Mouse (Mus musculus): ENCODE results near the gene Smyd2.

Gene Smyd2

DNA sequence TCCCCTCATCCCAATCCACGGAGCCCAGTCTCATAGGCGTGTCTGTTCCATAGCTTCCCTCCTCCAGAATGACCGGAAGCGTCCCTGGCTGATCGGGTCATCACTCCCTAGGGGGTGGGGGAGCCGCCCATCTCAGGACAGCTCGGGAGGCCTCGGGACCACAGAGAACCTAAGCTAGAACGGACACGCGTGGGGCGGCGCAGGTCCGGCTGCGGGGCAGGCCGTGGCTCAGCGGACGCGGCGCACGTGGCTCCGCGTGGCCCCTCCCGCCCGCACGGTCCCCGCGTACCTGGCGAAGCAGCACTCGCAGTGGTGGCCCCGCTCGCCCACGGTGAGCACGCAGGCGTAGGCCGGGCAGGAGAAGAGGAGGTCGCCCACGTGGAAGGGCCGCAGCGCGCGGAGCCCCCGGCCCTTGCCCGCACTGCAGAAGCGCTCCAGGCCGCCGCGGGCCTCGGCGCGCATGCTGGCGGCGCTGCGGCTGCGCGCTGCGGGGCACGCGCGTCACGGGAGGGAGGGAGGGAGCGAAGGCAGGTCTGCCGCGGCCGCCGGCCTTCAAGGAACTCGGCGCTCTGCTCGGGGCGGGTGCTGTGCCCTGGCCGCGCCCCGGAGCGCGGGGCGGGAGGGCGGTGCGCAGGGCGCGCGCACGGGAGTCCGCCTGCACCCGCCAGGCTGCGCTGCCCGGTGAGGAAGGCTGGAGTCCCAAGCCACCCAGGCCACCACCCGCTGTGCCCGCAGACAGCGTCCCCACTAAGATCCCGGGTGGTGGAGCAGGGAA lies at the start of gene Smyd2:
Gene Smyd2 (minus strand): TSS at position 546 of the 775 bp plus-strand sequence.
- peak; percentile 20 to 37 for DNase-seq

DNA sequence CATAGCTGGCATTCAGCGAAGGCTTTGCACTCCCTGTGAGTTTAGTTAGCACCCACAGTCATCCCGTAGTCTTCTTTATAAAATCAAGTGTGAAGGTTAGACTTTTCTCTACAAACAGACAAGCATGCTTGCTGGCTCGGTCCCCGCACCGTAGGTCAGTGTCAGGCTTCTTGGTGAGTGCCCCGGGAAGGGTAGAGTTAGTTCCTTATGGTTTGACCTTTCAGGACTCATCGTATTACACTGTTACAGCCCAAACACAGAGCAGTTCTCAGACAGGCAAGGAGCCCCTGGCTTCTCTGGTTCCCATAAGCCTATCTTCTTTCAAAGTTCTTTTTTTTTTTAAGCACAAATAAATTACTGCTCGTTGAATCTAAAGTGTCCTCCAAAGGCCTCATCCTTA lies 48.2 kb upstream of the Smyd2 start:
- DNase-seq: no peak

DNA sequence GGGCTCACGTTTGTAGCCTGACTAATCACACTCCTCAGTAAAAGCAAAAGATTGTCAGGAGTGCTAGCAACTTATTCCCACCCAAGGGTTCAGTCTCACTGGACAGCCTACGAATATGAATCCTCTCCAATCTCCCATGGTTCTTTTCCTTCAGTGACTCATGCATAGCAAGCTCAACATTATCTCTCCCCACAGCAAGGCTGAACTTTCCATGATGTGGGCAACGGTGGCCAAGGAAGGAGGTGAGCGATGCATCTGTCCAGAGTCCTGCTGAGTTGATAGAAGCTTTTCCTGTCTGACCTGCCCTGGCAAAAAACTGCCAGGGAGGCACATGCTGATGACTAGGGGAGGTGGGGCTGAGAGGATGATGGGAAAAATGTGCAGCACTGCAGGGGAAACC lies 45.9 kb upstream of the Smyd2 start:
- DNase-seq: no peak

DNA sequence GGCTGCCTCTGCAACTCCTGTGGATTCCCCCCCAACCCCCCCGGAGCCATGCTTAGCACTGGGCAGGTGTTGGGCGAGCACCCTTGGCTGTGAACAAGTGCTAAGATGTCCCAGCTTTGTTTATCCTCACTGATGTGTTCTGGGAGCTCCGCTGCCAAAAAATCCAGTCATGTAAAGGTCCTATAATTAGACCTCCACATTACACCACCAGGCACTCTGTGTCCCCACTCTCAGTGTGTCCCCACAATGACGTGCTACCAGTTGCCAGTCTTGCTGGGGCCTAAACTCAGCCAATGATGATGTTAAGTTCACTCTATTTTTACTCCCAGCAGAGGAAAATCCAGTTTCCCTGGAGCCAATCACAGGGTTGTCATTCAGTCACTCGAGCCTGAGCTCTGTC lies 38.3 kb upstream of the Smyd2 start:
- no peak for DNase-seq

DNA sequence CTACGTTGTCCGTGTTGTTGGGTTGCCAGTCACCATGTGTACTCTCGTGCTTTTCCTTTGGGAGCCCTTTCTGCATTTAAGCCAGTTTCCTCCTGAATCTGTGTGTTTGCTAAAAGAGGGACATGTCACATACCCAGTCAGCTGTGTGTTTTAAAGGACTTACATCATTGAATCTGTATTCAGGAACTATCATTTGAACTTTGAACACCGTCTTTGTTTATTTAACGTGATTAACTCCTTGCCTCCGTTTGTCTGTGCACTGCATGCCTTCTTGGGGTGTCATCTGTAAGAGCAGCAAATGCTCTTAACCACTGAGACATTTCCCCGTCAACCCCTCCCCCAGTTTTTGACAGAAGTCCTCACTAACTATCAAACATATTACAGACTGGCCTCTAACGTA lies 37.6 kb upstream of the Smyd2 start:
- no peak for DNase-seq

DNA sequence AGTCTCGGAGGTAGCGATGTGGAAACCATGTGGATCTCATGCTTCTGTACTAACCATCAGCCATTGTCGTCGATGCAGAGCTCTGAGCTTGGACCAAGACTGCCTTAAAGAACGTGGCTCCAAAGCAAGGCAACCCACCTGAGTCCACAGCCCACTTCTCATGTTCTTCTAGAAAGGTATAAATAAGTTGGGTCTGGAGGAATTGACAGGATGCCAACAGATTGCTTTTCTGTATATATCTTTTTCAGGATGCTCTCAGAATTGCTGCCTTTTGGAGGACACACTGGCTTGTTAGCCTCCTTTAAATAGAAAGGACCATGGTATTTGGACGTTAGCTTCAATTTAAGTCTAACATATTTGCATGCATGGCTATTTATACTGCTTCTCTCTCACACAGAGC lies 29.7 kb upstream of the Smyd2 start:
- DNase-seq: no peak

DNA sequence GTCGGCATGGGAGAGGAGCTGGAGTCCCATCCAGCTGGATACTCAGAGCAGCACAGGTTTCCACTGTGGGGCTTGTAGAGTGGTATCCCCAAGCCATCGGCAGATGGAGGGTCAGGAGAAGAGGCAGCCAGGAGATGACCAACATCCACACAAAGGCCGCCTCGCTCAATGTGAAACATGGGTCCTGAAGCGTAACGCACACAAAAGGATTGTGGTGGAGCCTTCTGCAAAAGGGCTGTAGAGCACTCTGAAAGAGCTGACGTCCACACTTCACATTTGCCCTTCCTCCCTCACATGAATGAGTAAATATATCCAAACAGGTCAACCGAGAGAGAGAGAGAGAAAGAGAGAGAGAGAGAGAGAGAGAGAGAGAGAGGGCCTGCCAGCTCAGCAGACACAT lies 25.2 kb upstream of the Smyd2 start:
- no peak for DNase-seq

DNA sequence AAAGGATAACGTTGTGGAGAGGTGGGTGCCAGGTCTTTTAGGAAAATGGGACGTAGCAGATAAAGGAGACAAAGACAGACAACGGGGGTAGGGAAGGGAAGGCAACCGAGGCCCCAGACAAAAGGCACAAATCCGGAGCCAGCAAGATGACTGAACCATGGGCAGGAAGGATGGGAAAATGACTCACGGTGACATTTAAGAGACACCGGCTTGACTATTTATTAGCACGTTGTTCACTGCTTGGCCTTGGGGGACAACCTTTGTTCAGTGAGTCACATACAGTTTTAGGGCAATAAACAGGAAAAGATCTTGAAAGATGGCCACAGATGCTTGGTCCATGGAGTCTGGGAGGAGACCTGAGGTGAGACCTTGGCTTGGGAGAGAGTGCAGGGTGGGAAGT lies 24.0 kb upstream of the Smyd2 start:
- DNase-seq: no peak

DNA sequence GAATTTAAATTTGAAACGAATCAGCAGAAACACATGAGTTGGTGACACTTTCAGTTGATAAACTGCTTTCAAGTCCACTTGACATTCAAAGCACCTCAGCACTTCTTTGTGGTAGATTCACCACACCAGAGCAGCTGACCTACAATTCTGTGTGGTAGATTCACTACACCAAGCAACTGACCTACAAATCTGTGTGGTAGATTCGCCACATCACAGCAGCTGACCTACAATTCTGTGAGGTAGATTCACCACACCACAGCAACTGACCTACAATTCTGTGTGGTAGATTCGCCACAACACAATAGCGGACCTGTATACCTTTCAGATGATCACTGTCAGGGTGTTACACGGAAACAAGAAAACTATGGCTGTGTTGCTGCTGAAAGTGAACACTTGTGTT lies 19.6 kb upstream of the Smyd2 start:
- DNase-seq: no peak

DNA sequence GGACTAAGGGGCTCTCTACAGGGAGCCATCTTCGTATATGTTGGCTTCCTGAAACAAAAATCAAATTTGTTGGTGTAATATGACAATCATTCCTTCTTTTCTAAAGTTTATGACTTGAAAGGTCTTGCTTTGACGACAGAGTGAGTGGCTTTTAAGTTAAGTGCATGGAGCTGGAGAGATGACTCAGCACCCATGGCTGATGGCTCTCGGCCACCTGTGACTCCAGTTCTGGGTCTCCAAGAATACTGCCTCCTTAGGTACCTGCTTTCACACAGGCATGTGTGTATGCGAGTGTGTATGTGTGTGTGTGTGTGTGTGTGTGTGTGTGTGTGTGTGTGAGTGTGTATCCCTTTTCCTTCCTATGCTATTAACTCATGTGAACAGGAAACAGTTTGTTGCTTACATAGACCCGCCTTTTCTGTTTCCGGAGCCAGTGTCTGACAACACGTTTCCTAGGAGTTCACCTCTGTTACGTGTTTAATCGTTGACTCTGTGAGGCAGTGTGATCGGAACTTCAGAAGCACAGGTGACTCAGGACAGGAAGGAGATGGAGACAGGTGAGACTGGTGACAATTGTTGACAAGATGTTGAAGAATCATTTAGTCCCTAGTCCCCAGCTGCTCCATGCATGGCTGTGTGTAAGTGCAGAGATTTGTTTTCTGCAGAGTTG lies 14.4 kb upstream of the Smyd2 start:
- DNase-seq: no peak

DNA sequence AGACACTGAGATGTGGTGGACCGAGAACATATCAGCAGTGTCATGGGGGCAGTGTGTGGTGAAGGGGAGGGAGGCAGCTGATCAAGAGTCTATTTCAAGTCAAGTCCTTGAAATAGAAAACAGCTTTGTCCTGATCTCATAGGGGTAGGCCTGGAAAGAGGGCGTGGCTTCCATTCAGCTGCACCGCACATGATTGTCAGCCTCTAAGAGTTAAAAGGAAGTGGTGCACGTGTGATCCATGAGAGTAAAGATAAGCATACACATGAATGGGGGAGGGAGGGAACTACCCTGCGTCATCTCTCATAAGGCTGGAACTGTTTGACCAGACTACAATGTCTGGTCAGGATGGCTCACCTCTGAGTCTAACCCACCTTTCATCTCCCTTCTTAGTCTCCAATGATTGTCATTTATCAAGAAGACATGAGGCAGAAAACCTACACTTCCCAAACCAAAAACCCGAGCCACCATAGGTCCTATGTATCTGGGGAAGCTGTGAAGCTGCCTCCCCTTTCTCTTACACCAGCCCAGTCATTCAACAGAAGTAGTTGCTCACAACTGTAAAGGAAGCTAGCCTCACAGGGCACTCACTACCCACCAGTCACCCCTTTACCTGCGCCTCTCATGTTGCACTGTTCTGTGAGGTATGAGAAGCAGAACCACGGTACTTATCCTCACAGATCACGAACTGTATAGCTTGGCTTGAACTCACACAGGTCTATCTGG lies 11.5 kb upstream of the Smyd2 start:
- no peak for DNase-seq

DNA sequence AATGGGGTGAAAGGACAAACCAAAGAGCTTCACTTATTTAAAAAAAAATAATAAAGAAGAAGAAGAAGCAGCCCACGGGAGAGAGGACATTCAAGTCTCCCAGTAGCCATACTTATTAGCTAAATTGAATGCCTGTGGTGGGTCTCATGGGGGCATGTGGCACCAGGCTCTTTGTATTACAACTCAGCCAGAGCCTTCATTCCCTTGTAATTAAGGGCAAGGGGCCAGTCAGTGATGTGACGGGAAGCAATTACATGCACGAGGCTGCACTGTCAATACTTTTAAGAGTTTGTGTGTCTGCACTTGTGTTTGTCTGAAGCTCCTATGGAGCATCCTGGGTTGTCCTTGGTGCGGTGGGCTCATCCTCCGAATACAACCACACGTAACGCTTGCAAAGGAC lies 10.8 kb upstream of the Smyd2 start:
- no peak for DNase-seq

DNA sequence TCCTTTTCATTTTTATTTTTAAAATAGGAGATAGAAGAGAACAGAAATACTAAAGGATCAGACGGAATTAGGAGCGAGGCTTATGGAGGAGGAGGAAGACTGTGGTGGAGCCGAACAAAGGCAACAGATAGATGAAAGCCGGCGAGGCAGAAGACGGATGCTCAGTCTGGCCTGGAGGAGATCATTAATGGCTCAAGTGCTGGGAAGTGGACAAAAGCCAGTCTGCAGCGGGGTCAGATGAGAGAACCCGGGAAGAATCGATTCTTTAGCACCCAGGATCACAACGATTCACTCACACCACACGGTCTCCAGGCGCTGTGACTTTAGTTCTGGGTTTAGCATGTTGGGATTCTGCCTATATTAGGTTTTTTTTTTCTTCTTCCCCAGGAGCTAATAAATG lies 10.0 kb upstream of the Smyd2 start:
- no peak for DNase-seq

DNA sequence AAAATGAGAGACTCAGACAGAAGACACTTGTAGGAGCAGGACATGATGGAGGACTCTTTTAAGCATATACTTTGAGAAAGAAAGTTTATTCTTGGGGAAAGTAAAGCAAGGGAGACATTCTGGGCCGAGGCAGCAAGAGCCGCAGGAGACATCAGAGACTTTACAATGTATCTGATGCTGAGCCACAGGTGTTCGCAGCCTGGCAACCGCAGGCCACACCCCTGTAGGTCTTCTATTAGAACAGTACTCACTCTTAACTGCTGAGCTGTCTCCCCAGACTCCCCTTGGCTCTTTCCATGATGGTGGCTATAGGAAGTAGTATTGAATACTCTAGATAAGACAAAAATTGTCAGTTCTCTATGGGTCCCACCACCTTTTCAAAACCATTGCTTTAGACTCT lies 7.7 kb upstream of the Smyd2 start:
- DNase-seq: no peak

DNA sequence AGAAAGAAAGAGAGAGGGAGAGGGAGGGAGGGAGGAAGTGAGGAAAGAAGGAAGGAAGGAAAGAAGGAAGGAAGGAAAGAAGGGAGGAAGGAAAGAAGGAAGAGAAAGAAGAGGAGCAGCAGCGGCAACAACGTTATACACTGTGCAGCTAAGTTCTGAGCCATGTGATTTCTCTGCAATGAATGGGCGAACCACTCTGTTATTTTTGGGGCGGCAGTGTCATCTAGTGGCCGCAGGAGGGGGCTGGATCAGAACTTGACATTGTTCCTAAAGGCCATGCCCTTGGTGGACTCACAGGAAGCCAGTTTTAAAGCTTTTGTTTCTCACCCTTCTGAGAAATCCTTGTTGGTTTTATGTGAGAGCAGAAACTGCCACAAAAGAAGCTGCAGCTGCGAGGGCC lies 5.5 kb upstream of the Smyd2 start:
- peak; percentile 42 to 50 for DNase-seq

DNA sequence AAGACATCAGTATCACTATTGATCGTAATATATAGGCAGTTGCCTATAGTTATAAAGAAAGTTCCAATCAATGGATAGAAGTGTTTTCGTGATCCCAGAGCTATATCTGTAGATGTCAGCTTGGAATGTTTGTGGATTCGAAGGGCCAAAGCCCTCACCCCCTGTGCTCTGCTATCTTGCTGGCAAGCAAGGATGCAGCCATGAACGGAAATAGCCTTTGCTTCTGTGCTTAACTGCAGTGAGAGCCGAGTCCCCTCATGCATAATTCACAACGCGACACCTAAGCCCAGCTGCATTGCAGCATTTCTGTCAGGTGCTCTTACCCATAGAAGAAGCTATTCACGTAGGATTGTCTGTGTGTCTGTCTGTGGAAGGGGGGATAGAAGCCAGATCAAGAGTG lies 4.1 kb upstream of the Smyd2 start:
- DNase-seq: no peak

DNA sequence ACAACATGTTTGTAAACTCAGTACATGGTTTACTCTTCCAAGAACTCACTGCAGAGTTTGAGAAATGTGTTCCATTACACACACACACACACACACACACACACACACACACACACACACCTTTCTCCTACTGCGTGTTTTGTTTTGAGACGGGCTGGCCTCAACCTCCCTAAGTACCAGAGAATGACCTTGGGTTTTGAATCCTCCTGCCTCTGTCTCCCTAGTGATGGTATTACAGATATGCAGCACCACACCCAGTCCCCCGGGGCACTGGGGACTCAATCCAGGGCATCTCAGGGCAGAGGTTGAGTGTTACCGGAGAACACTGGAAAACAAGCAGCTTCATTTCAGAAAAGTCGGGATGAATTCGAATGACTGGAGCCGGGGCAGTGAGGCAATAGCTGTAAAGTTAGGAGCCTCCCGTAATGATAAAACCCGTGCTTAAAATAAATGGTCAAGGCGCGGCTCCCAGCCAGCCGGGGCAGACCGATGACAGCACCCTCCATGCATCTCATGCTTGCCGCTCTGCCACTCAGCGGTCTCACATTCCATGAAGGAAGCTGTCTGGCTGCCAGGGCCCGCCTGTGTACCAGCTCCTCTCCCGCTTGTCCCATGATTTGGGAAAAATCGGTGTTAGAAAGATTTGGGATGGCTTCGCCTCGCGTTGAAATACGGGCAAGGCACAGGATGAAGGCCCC lies 1.9 kb upstream of the Smyd2 start:
- no peak for DNase-seq

DNA sequence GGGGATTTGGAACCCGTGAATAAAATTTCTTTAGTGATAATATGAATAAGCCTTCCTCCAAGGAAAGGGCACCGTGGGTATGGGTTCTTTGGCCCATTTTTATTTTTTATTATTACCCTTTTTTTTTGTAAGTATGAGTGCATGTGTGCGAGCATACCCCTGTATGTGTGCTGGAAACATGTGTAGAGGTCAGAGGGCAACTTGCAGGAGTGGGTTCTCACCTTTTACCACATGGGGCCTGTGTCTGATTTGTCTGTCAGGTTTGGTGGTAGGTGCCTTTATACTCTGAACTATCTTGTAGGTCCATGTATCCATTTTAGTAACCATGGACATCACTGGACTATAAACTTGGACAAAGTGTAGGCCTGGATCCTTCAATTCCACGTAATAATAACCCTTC lies 994 bp upstream of the Smyd2 start:
- DNase-seq: no peak

DNA sequence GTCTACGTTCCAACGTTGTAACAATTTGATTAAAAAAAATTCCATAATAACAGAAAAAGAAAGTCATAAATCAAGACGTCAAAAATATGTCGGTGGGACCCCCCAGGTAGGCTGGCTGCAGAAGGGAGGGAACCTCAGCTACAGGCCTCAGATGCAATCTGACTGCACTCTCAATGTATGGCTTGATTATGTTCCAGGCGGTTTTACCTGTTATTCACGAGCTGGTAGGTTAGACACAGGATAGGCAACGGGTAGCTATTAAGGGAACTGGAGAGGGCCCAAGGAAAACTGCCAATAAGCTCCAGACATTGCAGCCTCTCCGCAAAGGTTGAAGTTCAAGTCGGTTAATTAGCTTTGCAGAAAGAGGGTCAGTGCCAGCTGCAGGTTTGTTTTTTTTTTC lies 558 bp upstream of the Smyd2 start:
- DNase-seq: no peak

DNA sequence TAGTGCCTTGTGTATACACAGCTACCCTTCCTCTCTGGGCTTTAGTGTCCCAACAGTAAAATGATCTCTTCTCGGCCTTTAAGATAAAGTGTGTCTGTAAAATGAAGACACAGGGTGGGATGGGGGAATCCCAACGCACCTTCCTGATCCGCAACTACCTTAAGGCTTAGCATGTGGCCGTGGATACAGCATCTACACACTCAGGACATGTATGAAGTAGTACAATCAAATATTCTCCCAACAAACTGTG lies 670 bp downstream of the Smyd2 start:
- DNase-seq: no peak

DNA sequence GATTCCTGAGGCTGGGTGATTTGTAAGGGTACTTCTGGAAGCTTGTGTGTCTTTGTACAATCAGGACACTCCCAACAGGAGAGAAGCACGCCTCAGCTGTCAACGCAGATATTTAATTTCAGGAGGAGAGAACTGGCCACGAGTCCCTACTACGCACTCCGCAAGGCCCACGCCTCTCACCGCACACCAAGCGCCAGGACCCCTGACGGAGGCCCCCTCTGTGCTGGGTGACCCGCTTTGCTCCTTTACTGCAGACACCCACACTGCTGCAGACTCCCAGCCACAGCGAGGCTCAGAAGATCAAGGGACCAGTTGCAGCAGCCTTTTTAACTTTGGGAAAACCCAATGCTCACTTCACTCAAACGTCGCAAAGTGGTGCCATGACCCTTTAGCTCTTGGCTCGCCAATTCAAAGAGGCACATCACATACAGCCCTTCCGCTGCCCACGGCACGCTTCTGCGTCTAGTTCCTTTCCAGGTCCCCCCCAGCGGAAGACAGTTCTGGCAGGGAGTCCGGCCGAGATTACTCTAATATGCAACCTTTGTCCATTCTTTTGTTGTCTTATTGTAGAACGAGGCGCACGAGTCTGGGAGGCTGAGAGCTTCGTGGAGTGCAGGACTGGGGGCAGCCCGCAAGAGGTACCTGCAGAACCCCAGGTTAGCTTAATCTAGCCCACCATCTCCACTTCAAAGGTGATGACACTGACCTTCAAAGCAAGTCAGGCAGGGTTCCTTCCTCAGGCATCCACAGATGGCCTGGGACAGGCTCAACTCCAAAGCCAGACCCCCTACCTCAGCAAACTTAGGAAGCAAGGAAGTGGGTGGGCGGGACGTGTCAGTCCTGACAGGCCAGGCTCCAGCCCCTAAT lies 1.2 kb downstream of the Smyd2 start:
- DNase-seq: no peak

DNA sequence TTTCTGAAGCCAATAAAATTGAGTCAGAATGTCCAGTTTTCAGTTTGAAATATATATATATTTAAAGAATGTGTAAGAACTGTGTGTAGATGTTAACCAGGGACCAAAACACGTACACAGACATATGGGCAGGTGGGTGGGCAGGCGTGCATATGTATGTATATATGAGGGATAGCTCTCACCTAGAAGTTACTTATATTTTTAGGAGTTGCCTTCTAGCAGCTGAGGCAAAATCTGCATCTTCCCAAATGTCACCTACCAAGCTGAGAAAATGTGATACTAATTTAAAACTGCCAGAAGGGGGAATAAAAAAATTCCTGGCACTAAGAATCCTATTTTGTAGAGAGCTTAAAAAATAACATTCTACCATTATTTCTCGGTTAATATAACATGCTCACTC lies 2.4 kb downstream of the Smyd2 start:
- DNase-seq: no peak

DNA sequence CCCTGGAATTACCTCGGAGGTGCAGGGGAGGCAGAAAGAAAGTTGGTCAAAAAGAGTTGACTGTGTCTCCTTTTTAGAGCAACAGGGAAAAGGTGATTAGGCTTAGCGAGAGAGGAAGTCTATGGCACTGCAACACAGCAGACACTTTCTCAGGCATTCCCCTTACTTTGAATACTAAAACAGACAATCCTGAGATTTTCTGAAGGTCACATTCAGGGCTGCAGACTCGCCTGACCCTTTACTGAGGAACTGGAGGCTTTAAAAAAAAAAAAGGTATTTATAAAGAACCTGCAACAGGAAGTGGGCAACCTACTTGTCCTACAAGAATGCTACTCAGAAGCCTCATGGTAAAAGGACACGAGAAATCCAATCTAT lies 5.0 kb downstream of the Smyd2 start:
- DNase-seq: no peak
